Comparison of ENCODE assay signal across 8 mouse cellular contexts in genomic region chr3:90081365-90082240, GRCm38 (mm10). TPM values are rescaled to one million over a fixed set of nuclear protein-coding genes. Genes with fewer than 3 reads are reported as not detected.
DNase-seq lines count a peak whose midpoint lies in the region; ATAC-seq and TF ChIP-seq lines count a peak whose summit lies in the region.

No protein-coding gene starts in this region.

- H3K4me2 ChIP-seq in heart, embryonic 15.5 days: peak overlapping the region; percentile 86
- peak overlapping the region; percentile 71 for H3K4me2 ChIP-seq in limb, embryonic 14.5 days (replicated peaks; ENCODE audit: low read depth, low read length, severe bottlenecking)
- peak overlapping the region; percentile 97 for H3K4me2 ChIP-seq in myocyte (ENCODE audit: low read depth)

- H3ac ChIP-seq in myocyte (ENCODE audit: control insufficient read depth, insufficient read length): no peak overlapping the region

- peaks cover 10% of the 10 kb centered on the region; the same call in 1 of the 2 replicates for H3K36me3 ChIP-seq in heart, embryonic 15.5 days
- peaks cover 21% of the 10 kb centered on the region for H3K36me3 ChIP-seq in limb, embryonic 14.5 days (ENCODE audit: control insufficient read depth, insufficient read depth, low read length)
- H3K36me3 ChIP-seq in myocyte (ENCODE audit: control insufficient read depth, insufficient read depth): no peaks in the 10 kb centered on the region

- peak overlapping the region; percentile 12; the same call in 1 of the 2 replicates for H3K9ac ChIP-seq in heart, embryonic 15.5 days
- H3K9ac ChIP-seq in limb, embryonic 14.5 days (ENCODE audit: low read depth, low read length, severe bottlenecking): peak overlapping the region; percentile 21; the same call in 1 of the 2 replicates

- H3K27ac ChIP-seq in heart, embryonic 15.5 days: peak overlapping the region; percentile 98
- no peak overlapping the region for H3K27ac ChIP-seq in limb, embryonic 14.5 days (replicated peaks; ENCODE audit: low read depth, low read length)

- H3K4me3 ChIP-seq in heart, embryonic 15.5 days: peak overlapping the region; percentile 78
- H3K4me3 ChIP-seq in limb, embryonic 14.5 days (replicated peaks; ENCODE audit: low read length): peak overlapping the region; percentile 79
- peak overlapping the region; percentile 83 for H3K4me3 ChIP-seq in myocyte

- TF ChIP-seq POLR2A in limb, embryonic 14.5 days (IDR thresholded peaks at IDR 0.05; ENCODE audit: borderline replicate concordance, extremely low read depth, insufficient read depth, insufficient read length): no peak
- peak; percentile 23 for TF ChIP-seq POLR2A in myocyte (IDR thresholded peaks at IDR 0.05; ENCODE audit: insufficient read length, low read depth)

- peaks cover 64% of the 10 kb centered on the region for H3K79me2 ChIP-seq in myocyte (ENCODE audit: control insufficient read depth, insufficient read depth)

- WGBS in heart, embryonic 15.5 days: 63% methylated on average over 5 of the region's 5 CpGs
- 83% methylated on average over 5 of the region's 5 CpGs for WGBS in limb, embryonic 14.5 days

- peak; percentile 87 for DNase-seq in A20 (ENCODE audit: low read depth, low spot score)
- DNase-seq in T-cell, adult 2 months (ENCODE audit: low spot score): peak; percentile 10
- no peak for DNase-seq in limb, embryonic 14.5 days (ENCODE audit: low spot score)
- DNase-seq in layer of hippocampus, adult 9-11 months: no peak
- DNase-seq in urinary bladder, postnatal 10 days (ENCODE audit: low spot score): no peak
- DNase-seq in c-Kit-positive CD71-positive TER-119-positive erythroid progenitor cells, embryonic 14.5 days (ENCODE audit: low spot score): no peak

- ATAC-seq in heart, embryonic 15.5 days (replicated peaks; ENCODE audit: insufficient number of reproducible peaks, insufficient read depth, low FRiP score, low read depth): no peak
- no peak for ATAC-seq in limb, embryonic 14.5 days (ENCODE audit: low FRiP score, low read depth)

- H3K27me3 ChIP-seq in heart, embryonic 15.5 days: no peaks in the 10 kb centered on the region
- H3K27me3 ChIP-seq in limb, embryonic 14.5 days (ENCODE audit: control insufficient read depth, insufficient read depth, low read length): no peaks in the 10 kb centered on the region
- no peaks in the 10 kb centered on the region for H3K27me3 ChIP-seq in myocyte (ENCODE audit: control insufficient read depth, insufficient read depth, insufficient read length)

- H3K4me1 ChIP-seq in heart, embryonic 15.5 days (replicated peaks): peaks cover 65% of the 10 kb centered on the region
- H3K4me1 ChIP-seq in limb, embryonic 14.5 days (ENCODE audit: control insufficient read depth, insufficient read depth, low read length): peaks cover 39% of the 10 kb centered on the region

- H3K9me3 ChIP-seq in heart, embryonic 15.5 days (replicated peaks): no peaks in the 10 kb centered on the region
- H3K9me3 ChIP-seq in limb, embryonic 14.5 days (ENCODE audit: control insufficient read depth, low read length): no peaks in the 10 kb centered on the region

TF ChIP-seq in myocyte, 11 proteins besides CTCF, POLR2A, EP300 and RAD21:
- TF ChIP-seq REST (IDR thresholded peaks at IDR 0.05; ENCODE audit: insufficient read depth, insufficient read length) (no peak), CEBPB (IDR thresholded peaks at IDR 0.05; ENCODE audit: insufficient read depth, poor library complexity, severe bottlenecking) (no peak), POLR2AphosphoS2 (IDR thresholded peaks at IDR 0.05; ENCODE audit: insufficient read length, low read depth) (peak; percentile 76), MAX (IDR thresholded peaks at IDR 0.05; ENCODE audit: low read depth) (no peak), MYOG (IDR thresholded peaks at IDR 0.05; ENCODE audit: control insufficient read depth in 1 of 3, insufficient read depth in 1 of 3, insufficient read length in 2 of 3, low read depth in 2 of 3) (no peak), USF1 (IDR thresholded peaks at IDR 0.05; ENCODE audit: low read depth) (no peak)

RNA-seq across cellular contexts. Expression of gene Tpm3, which starts 9.2 kb away (rescaled TPM):
- polyA plus RNA-seq in heart, embryonic 15.5 days (2015; fragmentation: Nextera tagmentation; extraction: Ambion mirVana): 239 and 307 TPM in 2 replicates
- polyA plus RNA-seq in limb, embryonic 14.5 days (2012; rRNA removed): 258 and 269 TPM in 2 replicates
- 436 and 464 TPM in 2 replicates for polyA plus RNA-seq in limb, embryonic 14.5 days (2014; fragmentation: Nextera tagmentation; extraction: Ambion mirVana)
- 290 TPM for polyA plus RNA-seq in myocyte (2012; fragmentation: generic; extraction: Trizol)

RNA-seq across cellular contexts. Expression of gene Nup210l, which starts 22.3 kb away (rescaled TPM):
- 0.20 and 0.25 TPM in 2 replicates for polyA plus RNA-seq in heart, embryonic 15.5 days (2015; fragmentation: Nextera tagmentation; extraction: Ambion mirVana)
- 2.5 and 2.6 TPM in 2 replicates for polyA plus RNA-seq in limb, embryonic 14.5 days (2012; rRNA removed)
- polyA plus RNA-seq in limb, embryonic 14.5 days (2014; fragmentation: Nextera tagmentation; extraction: Ambion mirVana): 0.30 and 0.47 TPM in 2 replicates
- 0.35 TPM for polyA plus RNA-seq in myocyte (2012; fragmentation: generic; extraction: Trizol)

RNA-seq across cellular contexts. Expression of gene Ubap2l, which starts 29.2 kb away (rescaled TPM):
- 120 and 126 TPM in 2 replicates for polyA plus RNA-seq in heart, embryonic 15.5 days (2015; fragmentation: Nextera tagmentation; extraction: Ambion mirVana)
- 205 and 239 TPM in 2 replicates for polyA plus RNA-seq in limb, embryonic 14.5 days (2012; rRNA removed)
- polyA plus RNA-seq in limb, embryonic 14.5 days (2014; fragmentation: Nextera tagmentation; extraction: Ambion mirVana): 214 and 235 TPM in 2 replicates
- polyA plus RNA-seq in myocyte (2012; fragmentation: generic; extraction: Trizol): 77.5 TPM

RNA-seq across cellular contexts. Expression of gene 4933434E20Rik, which starts 30.2 kb away (rescaled TPM):
- 129 and 134 TPM in 2 replicates for polyA plus RNA-seq in heart, embryonic 15.5 days (2015; fragmentation: Nextera tagmentation; extraction: Ambion mirVana)
- 62.2 and 69.4 TPM in 2 replicates for polyA plus RNA-seq in limb, embryonic 14.5 days (2012; rRNA removed)
- polyA plus RNA-seq in limb, embryonic 14.5 days (2014; fragmentation: Nextera tagmentation; extraction: Ambion mirVana): 133 and 139 TPM in 2 replicates
- 83.8 TPM for polyA plus RNA-seq in myocyte (2012; fragmentation: generic; extraction: Trizol)

Comparison
In these comparisons a context has a peak if more than half of its experiments do, and no peak if none do; other contexts are left out.
1. DNase-seq: peak in A20 (single experiment) and T-cell, adult 2 months (single experiment); none in limb, embryonic 14.5 days (single experiment), layer of hippocampus, adult 9-11 months (single experiment), urinary bladder, postnatal 10 days (single experiment) and c-Kit-positive CD71-positive TER-119-positive erythroid progenitor cells, embryonic 14.5 days (single experiment).
2. Peak in every context shown above with its lines, with median percentiles within 50 percentile points of each other: H3K4me2 ChIP-seq and H3K4me3 ChIP-seq.